Mouse (Mus musculus): ENCODE measurements at regions not wholly inside any gene's neighbourhood (a gene's known extent, or its start where the extent isn't known, plus 50 kb on each side); places are given as distances from the start of the nearest gene placed in this dataset.

DNA sequence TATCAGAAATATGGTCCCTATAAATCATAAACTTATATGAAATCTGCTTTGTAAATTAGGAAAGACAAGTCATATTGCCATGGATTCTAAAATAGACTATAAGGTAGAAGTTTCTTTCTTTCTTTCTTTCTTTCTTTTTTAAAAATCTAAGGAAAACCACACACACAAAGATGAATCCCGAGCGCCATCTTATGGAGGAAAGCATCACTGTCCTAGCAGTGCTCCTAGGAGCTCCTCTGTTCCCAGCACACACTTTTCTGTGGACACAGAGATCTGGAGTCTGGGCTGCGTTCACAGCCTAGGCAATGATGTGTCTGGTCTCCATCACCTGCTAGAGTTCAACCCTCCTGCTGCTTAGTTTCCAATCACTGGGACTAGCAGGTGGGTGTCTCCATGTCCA lies 65.2 kb upstream of the Slc22a22 start:
- DNase-seq = no peak

DNA sequence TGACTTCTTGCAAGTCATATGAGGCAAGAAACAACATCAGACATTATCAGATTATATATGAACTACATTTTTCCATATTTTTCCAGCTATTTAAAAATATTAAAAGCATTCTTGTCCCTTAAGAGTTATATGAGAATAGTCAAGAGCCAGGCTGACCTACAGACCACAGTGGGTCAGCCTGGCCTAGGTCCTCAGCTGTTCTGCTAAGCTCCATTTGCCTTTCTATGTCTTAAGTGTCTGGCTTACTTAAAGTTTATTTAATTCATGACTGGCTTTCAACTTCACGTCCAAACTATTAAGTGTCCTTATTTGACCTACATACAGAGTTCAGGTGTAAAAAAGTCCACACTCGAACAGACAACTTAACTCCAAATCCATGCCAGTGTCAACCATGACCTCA lies 58.1 kb upstream of the Slc22a22 start:
- no peak for DNase-seq

Data from thymus, postnatal 25 days (tissue).